Comparison of ENCODE assay signal across 25 mouse cellular contexts in the genomic region with DNA sequence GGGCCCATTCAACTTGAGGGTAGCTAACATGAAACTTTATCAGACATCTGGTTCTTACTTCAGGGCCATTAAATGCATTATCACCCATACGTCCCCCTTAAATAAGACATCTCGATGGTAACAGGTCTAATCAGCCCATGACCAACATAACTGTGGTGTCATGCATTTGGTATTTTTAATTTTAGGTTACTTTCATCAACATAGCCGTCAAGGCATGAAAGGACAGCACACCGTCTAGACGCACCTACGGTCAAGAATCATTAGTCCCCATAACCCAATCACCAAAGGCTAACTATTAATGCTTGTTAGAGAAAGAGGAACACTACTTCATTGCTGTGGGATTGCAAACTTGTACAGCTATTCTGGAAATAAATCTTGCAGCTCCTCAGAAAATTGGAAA. TPM values are rescaled to one million over a fixed set of nuclear protein-coding genes. Genes with fewer than 3 reads are reported as not detected.
DNase-seq lines count a peak whose midpoint lies in the region; ATAC-seq and TF ChIP-seq lines count a peak whose summit lies in the region.
"Had no signal": no experiment of that assay in that cellular context is flagged by ENCODE, and none has a peak within 500 bp of the region (broad histone marks: within the 10 kb centered on the region; RNA-seq: fewer than 3 reads in every experiment).

No protein-coding gene starts in this region.

- H3K4me3 ChIP-seq in G1E (ENCODE audit: low read depth, low read length) = no peak overlapping the region
- H3K4me3 ChIP-seq in midbrain, postnatal 0 days (ENCODE audit: low read depth, low read length) = no peak overlapping the region
- H3K4me3 ChIP-seq: embryonic facial prominence, embryonic 15.5 days; forebrain, embryonic 13.5 days; heart, embryonic 13.5 days; left cerebral cortex, adult 2 months; neural tube, embryonic 12.5 days had no signal

- peak; percentile 93 for ATAC-seq in cerebellum, adult (ENCODE audit: insufficient number of reproducible peaks, low FRiP score, low TSS enrichment)
- peak; percentile 100 for ATAC-seq in G1E (ENCODE audit: extremely low read depth, insufficient number of reproducible peaks, low FRiP score, poor library complexity, severe bottlenecking)
- peak; percentile 94 for ATAC-seq in erythroid progenitor cell, adult 5-6 weeks (replicated peaks; ENCODE audit: low FRiP score, poor library complexity, severe bottlenecking)
- ATAC-seq in megakaryocyte-erythroid progenitor cell, adult 5-6 weeks (replicated peaks; ENCODE audit: low FRiP score, low TSS enrichment, poor library complexity, severe bottlenecking) = peak; percentile 99
- ATAC-seq in midbrain, postnatal 0 days (ENCODE audit: low FRiP score) = no peak
- ATAC-seq: forebrain, embryonic 13.5 days; hindbrain, embryonic 16.5 days; intestine, postnatal 0 days had no signal

- 89% methylated on average over 6 of the region's 6 CpGs for WGBS in midbrain, postnatal 0 days

- H3K36me3 ChIP-seq in G1E (replicated peaks) = no peaks in the 10 kb centered on the region
- H3K36me3 ChIP-seq in midbrain, postnatal 0 days (ENCODE audit: insufficient read depth, low read length) = no peaks in the 10 kb centered on the region
- H3K36me3 ChIP-seq: embryonic facial prominence, embryonic 15.5 days; heart, embryonic 13.5 days; neural tube, embryonic 12.5 days had no signal

- no peak for TF ChIP-seq CTCF in G1E (IDR thresholded peaks at IDR 0.05; ENCODE audit: low read depth, low read length)
- no peak for TF ChIP-seq CTCF in midbrain, postnatal 0 days (IDR thresholded peaks at IDR 0.05)

- no peak overlapping the region for H3K4me2 ChIP-seq in midbrain, postnatal 0 days (ENCODE audit: low read depth, low read length, poor library complexity, severe bottlenecking)
- H3K4me2 ChIP-seq: embryonic facial prominence, embryonic 15.5 days; forebrain, embryonic 13.5 days; heart, embryonic 13.5 days; lung, embryonic 14.5 days; midbrain, embryonic 11.5 days; neural tube, embryonic 12.5 days had no signal

- no peak for DNase-seq in cerebellum, postnatal 10 days
- no peak for DNase-seq in G1E (ENCODE audit: low spot score)
- no peak for DNase-seq in midbrain, postnatal 0 days (ENCODE audit: low spot score)
- no peak for DNase-seq in left cerebral cortex, adult 11 months (ENCODE audit: low spot score)
- DNase-seq in spleen, postnatal 14 days (ENCODE audit: low spot score in 2 of 2) = no peak
- DNase-seq: adrenal gland, postnatal 14 days; cerebellum, adult 11 months; cerebellum, postnatal 14 days; gastrocnemius, postnatal 36 days; left cerebral cortex, postnatal 4 days; lung, embryonic 14.5 days; lung, postnatal 36 days; right cerebral cortex, adult 18-20 months; thymus, postnatal 25 days had no signal

- H3K9ac ChIP-seq in midbrain, postnatal 0 days (replicated peaks; ENCODE audit: low read length, poor library complexity, severe bottlenecking) = no peak overlapping the region
- H3K9ac ChIP-seq: embryonic facial prominence, embryonic 15.5 days; forebrain, embryonic 13.5 days; heart, embryonic 13.5 days; lung, embryonic 14.5 days; neural tube, embryonic 12.5 days had no signal

- H3K27me3 ChIP-seq in G1E (ENCODE audit: insufficient read depth, low read length) = no peaks in the 10 kb centered on the region
- H3K27me3 ChIP-seq in midbrain, postnatal 0 days (ENCODE audit: insufficient read depth, low read length) = no peaks in the 10 kb centered on the region
- H3K27me3 ChIP-seq: forebrain, embryonic 13.5 days; heart, embryonic 13.5 days; neural tube, embryonic 12.5 days had no signal

- H3K27ac ChIP-seq in midbrain, postnatal 0 days (ENCODE audit: low read depth, low read length) = no peak overlapping the region
- H3K27ac ChIP-seq: embryonic facial prominence, embryonic 15.5 days; forebrain, embryonic 13.5 days; heart, embryonic 13.5 days; left cerebral cortex, adult 2 months; neural tube, embryonic 12.5 days had no signal

- no peaks in the 10 kb centered on the region for H3K9me3 ChIP-seq in G1E (replicated peaks)
- no peaks in the 10 kb centered on the region for H3K9me3 ChIP-seq in midbrain, postnatal 0 days (ENCODE audit: low read length)
- H3K9me3 ChIP-seq: embryonic facial prominence, embryonic 15.5 days; forebrain, embryonic 13.5 days; heart, embryonic 13.5 days; neural tube, embryonic 12.5 days had no signal

- H3K4me1 ChIP-seq in G1E (ENCODE audit: insufficient read depth, low read depth, low read length) = no peaks in the 10 kb centered on the region
- H3K4me1 ChIP-seq in midbrain, postnatal 0 days (ENCODE audit: insufficient read depth, low read length) = no peaks in the 10 kb centered on the region
- H3K4me1 ChIP-seq: embryonic facial prominence, embryonic 15.5 days; neural tube, embryonic 12.5 days had no signal

RNA-seq across cellular contexts. Expression of a gene that starts 49.5 kb away (rescaled TPM):
- total RNA-seq in G1E (2014; fragmentation: Nextera tagmentation) (not detected in 2 replicates), G1E (2017) (0.22 and 0.52 TPM in 2 replicates)
- polyA plus RNA-seq in G1E (2012) = not detected in 2 replicates
- total RNA-seq in erythroid progenitor cell, adult 5-6 weeks (2015; ENCODE audit: low replicate concordance) = not detected in 2 replicates
- total RNA-seq in erythroid progenitor cell, adult 5-6 weeks (2017; ENCODE audit: low replicate concordance) = not detected in 2 replicates
- 0.02 TPM in 1 of 2 replicates, not detected in the other for total RNA-seq in megakaryocyte-erythroid progenitor cell, adult 5-6 weeks (2014; fragmentation: Nextera tagmentation)
- total RNA-seq in megakaryocyte-erythroid progenitor cell, adult 5-6 weeks (2017) = not detected in 2 replicates
- 59.2 and 66.7 TPM in 2 replicates for total RNA-seq in midbrain, postnatal 0 days (2014; rRNA removed)
- 28.6 and 32.7 TPM in 2 replicates for polyA plus RNA-seq in midbrain, postnatal 0 days (2015; fragmentation: Nextera tagmentation; extraction: Ambion mirVana)

Comparison
In these comparisons a context has a peak if more than half of its experiments do, and no peak if none do; other contexts are left out.
1. RNA of a gene that starts 49.5 kb away (total RNA-seq): 59.2 to 66.7 TPM in midbrain, postnatal 0 days; 0.22 to 0.52 TPM in G1E, 0.02 TPM in megakaryocyte-erythroid progenitor cell, adult 5-6 weeks and not detected in erythroid progenitor cell, adult 5-6 weeks; every median in the first group is over 10 times any median in the second.